Mouse (Mus musculus): ENCODE data around the gene Gm31371.
"Not testable (repeated sequence)": the region's sequence is repeated elsewhere in the genome, so short reads cannot be mapped to it uniquely, and the experiment has no call there.

The Gm31371 gene

GRCm38 (mm10) chr8:19903092-19903491 is at the start of gene Gm31371:
Gene Gm31371 (plus strand): TSS chr8:19903392.
- not testable (repeated sequence) for DNase-seq

DNA sequence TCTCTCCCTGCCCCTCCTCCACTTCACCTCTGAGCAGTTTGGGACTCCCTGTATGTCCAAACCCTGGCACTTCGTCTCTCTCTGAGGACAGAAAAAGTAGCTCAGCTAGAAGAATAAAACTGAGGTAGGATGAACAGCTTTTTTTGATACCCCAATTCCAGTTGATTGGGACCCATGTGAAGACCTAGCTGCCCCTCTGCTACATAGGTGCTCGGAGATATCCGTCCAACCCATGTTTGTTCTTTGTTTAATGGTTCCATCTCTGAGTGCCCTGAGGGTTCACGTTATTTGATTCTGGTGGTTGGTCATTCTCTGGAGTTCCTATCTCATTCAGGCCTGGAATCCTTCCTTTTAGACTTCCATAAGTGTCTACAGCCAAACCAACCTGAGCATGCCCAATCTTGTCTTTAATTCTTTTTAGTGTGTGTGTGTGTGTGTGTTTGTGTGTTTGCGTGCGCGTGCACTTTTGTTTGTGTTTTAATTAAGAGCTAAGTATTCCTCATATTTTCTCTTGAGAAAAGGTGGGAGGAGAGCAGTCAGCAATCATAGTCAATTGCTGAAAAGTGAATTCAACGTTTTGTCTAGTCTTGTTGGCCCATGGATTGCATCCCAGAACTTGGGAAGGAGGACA is 3.3 kb downstream of the Gm31371 start:
- peak in 1 of 2 experiments; percentile 1 for DNase-seq

- not testable (repeated sequence) for DNase-seq
Observed at GRCm38 (mm10) chr8:19908841-19909321, 5.7 kb downstream of the Gm31371 start.

- not testable (repeated sequence) for DNase-seq
Observed at GRCm38 (mm10) chr8:19919086-19919485, 15.9 kb downstream of the Gm31371 start.

DNA sequence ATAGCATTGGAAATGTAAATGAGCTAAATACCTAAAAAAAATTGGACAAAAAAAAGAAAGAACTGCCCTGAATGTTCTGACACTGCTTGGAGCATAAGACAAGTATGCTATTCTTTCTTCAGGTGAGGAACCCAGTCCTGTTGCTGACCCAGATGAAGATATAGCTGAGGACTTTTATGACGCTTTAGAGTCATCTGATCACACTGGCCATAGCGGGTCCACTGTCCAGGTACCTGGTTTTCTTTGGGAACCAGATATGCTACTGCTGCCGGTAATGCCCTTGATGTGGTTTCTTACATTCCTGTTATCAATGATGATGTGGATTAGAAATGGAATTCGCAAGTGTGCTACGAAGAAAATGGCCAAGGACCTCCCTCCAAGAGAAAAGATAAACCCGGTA is 31.1 kb downstream of the Gm31371 start:
- not testable (repeated sequence) for DNase-seq

- DNase-seq = peak; percentile 1
Observed at GRCm38 (mm10) chr8:19935541-19936030, 32.4 kb downstream of the Gm31371 start.

- DNase-seq = no peak
Observed at GRCm38 (mm10) chr8:19960935-19961334, 57.7 kb downstream of the Gm31371 start.

DNA sequence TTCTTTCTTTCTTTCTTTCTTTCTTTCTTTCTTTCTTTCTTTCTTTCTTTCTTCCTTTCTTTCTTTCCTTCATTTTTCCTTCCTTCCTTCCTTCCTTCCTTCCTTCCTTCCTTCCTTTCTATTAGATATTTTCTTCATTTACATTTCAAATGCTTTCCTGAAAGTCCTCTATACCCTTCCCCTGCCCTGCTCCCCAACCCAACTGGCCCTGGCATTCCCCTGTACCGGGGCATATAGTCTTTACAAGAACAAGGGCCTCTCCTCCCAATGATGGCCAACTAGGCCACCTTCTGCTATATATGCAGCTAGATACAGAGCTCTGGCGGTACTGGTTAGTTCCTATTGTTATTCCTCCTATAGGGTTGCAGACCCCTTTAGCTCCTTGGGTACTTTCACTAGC is 60.6 kb downstream of the Gm31371 start:
- peak in 1 of 2 experiments; percentile 1 for DNase-seq

GRCm38 (mm10) chr8:19968151-19968550 is 65.0 kb downstream of the Gm31371 start:
- DNase-seq = peak; percentile 5 to 7

DNA sequence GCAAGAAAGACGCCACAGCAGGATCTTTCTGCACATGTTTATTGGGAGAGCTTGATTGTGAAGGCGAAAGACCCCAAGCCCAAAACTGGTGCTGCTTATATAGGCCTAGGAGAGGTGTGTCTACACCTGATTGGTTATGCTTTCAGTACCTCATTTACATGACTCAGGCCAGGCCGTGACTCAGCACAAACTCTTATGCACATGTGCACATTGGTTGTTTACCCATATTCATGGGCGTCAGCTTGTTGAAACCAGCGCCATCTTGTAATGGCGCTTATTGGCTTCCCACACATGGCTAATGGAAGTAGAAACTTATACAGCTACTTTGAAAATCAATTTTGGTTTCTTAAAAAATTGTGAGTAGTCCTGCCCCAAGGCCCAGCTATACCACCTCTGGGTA is 72.0 kb downstream of the Gm31371 start:
- DNase-seq = not testable (repeated sequence)
